Mouse (Mus musculus) layer of hippocampus, adult 11-12 months (tissue): ENCODE measurements around the gene Dclk1.

Experiments used
- DNase-seq: peaks from one replicate; pipeline ENCODE4 v3.0.0; 2022; ENCODE audit warnings: low spot score

Gene Dclk1

GRCm38 (mm10) chr3:55397752-55398693 lies 155.9 kb downstream of the Dclk1 start:
- DNase-seq = no peak

- no peak for DNase-seq
Measured at GRCm38 (mm10) chr3:55401236-55401635, 159.1 kb downstream of the Dclk1 start.

- DNase-seq = no peak
Measured at GRCm38 (mm10) chr3:55404751-55405150, 162.6 kb downstream of the Dclk1 start.

GRCm38 (mm10) chr3:55406616-55407015 lies 164.5 kb downstream of the Dclk1 start:
- DNase-seq = no peak

- no peak for DNase-seq
Measured at GRCm38 (mm10) chr3:55411547-55411946, 169.4 kb downstream of the Dclk1 start.

GRCm38 (mm10) chr3:55415527-55415950 lies 173.4 kb downstream of the Dclk1 start:
- DNase-seq = peak; percentile 61

- no peak for DNase-seq
Measured at GRCm38 (mm10) chr3:55418845-55419244, 176.7 kb downstream of the Dclk1 start.

GRCm38 (mm10) chr3:55419334-55419733 lies 177.2 kb downstream of the Dclk1 start:
- DNase-seq = no peak

GRCm38 (mm10) chr3:55420436-55421083 lies 178.4 kb downstream of the Dclk1 start:
- DNase-seq = no peak

- peak; percentile 68 for DNase-seq
Measured at GRCm38 (mm10) chr3:55423640-55424397, 181.7 kb downstream of the Dclk1 start.

GRCm38 (mm10) chr3:55430022-55430549 lies 187.9 kb downstream of the Dclk1 start:
- DNase-seq = no peak

GRCm38 (mm10) chr3:55431223-55431622 lies 189.1 kb downstream of the Dclk1 start:
- DNase-seq = no peak

GRCm38 (mm10) chr3:55434276-55434675 lies 192.1 kb downstream of the Dclk1 start:
- DNase-seq = no peak

- no peak for DNase-seq
Measured at GRCm38 (mm10) chr3:55438824-55439446, 196.8 kb downstream of the Dclk1 start.

GRCm38 (mm10) chr3:55440342-55440741 lies 198.2 kb downstream of the Dclk1 start:
- peak; percentile 52 for DNase-seq

- DNase-seq = peak; percentile 50
Measured at GRCm38 (mm10) chr3:55442012-55442645, 200.0 kb downstream of the Dclk1 start.

- DNase-seq = no peak
Measured at GRCm38 (mm10) chr3:55443271-55443670, 201.1 kb downstream of the Dclk1 start.

GRCm38 (mm10) chr3:55443725-55444124 lies 201.6 kb downstream of the Dclk1 start:
- DNase-seq = peak; percentile 59

- no peak for DNase-seq
Measured at GRCm38 (mm10) chr3:55446681-55447080, 204.5 kb downstream of the Dclk1 start.

- DNase-seq = peak; percentile 91
Measured at GRCm38 (mm10) chr3:55447486-55448460, 205.6 kb downstream of the Dclk1 start.
